Mouse (Mus musculus): ENCODE data around the gene Zzef1. TPM values are rescaled to one million over a fixed set of nuclear protein-coding genes. Genes with fewer than 3 reads are reported as not detected.

Gene Zzef1
- polyA plus RNA-seq (2015; fragmentation: Nextera tagmentation; extraction: Ambion mirVana): 3.0 and 3.5 TPM in 2 replicates

DNA sequence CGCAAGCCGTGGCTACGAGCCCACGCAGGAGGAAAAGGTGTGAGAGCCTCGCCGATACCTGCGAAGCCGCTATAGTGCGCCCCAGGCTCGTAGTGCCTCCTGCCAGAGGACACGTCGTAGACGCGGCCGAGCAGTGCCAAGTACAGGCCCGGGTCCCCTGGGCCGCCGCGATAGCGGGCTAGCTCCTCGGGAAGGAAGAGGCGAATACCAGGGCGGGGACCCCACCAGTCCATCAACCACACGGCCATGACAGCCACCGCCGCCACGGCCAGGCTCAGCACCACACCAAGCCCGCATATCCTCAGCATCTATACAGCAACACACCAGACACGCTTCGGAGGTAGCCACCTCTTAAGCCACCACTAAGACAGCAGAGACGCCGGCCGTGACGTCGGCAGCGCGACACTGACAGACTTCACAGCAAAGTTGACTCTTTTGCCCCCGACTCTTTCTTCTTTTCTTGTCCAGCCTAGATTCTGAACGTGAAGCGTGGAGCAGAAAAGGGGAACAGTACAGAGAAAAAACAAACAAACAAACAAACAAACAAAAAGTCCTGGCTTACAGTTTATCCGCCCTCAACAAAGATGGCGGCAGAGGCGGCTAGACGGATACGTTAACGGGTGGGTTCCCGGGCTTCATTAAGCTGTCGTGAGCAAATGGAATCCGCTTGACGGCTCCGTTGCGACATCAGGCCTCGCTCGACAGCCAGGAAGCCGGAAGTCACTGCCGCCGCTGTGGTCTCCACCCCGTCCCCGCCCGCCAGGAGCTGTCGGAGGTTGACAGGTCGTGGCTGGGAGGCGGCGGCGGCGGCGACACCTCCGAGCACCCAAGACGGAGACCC, at the start of gene Zzef1, which contains the start of gene Cyb5d2:
Zzef1 (plus strand) TSS at position 772 of the 841 bp plus-strand sequence.
Cyb5d2 (minus strand) TSS at position 688 of the 841 bp plus-strand sequence.
- Histone ChIP-seq H3K36me3 (replicated peaks; ENCODE audit: insufficient read depth, low read length) (no peaks in the 10 kb centered on the region), H3K27me3 (ENCODE audit: insufficient read depth, low read length) (no peaks in the 10 kb centered on the region), H3K4me2 (ENCODE audit: low read depth, low read length) (peak within 1 kb of the TSS; percentile 88), H3K4me3 (ENCODE audit: low read depth, low read length) (peak within 1 kb of the TSS; percentile 91), H3K9me3 (ENCODE audit: low read length) (no peaks in the 10 kb centered on the region), H3K4me1 (ENCODE audit: insufficient read depth) (peaks cover 10% of the 10 kb centered on the region), H3K9ac (replicated peaks) (peak within 1 kb of the TSS; percentile 89), H3K27ac (ENCODE audit: low read depth) (peak within 1 kb of the TSS; percentile 88)
- DNase-seq (peak; percentile 96), ATAC-seq (peak; percentile 95)
- TF ChIP-seq EP300 (IDR thresholded peaks at IDR 0.05; ENCODE audit: low read depth) (peak; percentile 74; the same call in 1 of the 2 replicates), CTCF (IDR thresholded peaks at IDR 0.05; ENCODE audit: low read depth) (no peak)
- WGBS (ENCODE audit: insufficient replicate concordance): 1% methylated on average over 69 of the region's 69 CpGs

DNA sequence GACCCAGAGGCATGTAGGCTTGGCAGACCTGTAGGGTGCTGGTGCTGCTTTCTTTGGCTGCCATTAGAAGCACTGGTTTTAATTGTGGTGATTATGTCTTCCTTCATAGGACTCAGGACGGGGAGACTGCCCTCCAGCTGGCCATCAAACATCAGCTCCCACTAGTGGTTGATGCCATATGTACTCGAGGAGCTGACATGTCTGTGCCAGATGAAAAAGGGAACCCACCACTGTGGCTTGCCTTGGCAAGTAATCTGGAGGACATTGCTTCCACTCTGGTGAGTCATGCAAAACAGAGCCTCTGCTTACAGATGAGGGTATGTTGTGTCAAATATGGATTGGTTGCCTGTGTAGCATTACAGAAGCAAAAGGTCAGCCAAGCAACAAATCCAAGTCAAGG, 44.1 kb upstream of the Zzef1 start:
- ATAC-seq (no peak), DNase-seq (no peak)
- no peak overlapping the region for H3K27ac ChIP-seq (ENCODE audit: low read depth)
- 34% methylated on average over 2 of the region's 2 CpGs for WGBS (ENCODE audit: insufficient replicate concordance)
- no peaks in the 10 kb centered on the region for H3K9me3 ChIP-seq (ENCODE audit: low read length)
- no peak overlapping the region for H3K9ac ChIP-seq (replicated peaks)
- no peaks in the 10 kb centered on the region for H3K27me3 ChIP-seq (ENCODE audit: insufficient read depth, low read length)
- H3K4me1 ChIP-seq (ENCODE audit: insufficient read depth): no peaks in the 10 kb centered on the region
- H3K4me3 ChIP-seq (ENCODE audit: low read depth, low read length): no peak overlapping the region
- no peak overlapping the region for H3K4me2 ChIP-seq (ENCODE audit: low read depth, low read length)
- TF ChIP-seq EP300 (IDR thresholded peaks at IDR 0.05; ENCODE audit: low read depth) (no peak), CTCF (IDR thresholded peaks at IDR 0.05; ENCODE audit: low read depth) (peak; percentile 43)
- peaks cover 93% of the 10 kb centered on the region for H3K36me3 ChIP-seq (replicated peaks; ENCODE audit: insufficient read depth, low read length)

DNA sequence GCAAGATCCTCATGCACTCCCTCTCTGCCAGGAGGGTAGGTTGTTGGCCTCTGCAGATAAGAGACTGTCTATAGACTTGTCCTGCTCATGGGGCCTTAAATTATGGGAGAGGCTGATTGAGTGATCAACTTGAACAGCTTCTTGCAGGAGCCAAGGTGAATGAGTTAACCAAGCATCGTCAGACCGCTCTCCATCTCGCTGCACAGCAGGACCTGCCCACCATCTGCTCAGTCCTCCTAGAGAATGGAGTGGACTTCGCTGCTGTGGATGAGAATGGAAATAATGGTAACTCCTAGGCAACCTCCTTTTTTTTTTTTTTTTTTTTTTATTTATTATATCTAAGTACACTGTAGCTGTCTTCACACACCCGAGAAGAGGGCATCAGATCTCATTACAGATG, 37.7 kb upstream of the Zzef1 start:
- ATAC-seq (no peak), DNase-seq (no peak)
- WGBS (ENCODE audit: insufficient replicate concordance): 90% methylated on average over 5 of the region's 5 CpGs
- Histone ChIP-seq H3K36me3 (replicated peaks; ENCODE audit: insufficient read depth, low read length) (peaks cover 89% of the 10 kb centered on the region), H3K4me3 (ENCODE audit: low read depth, low read length) (no peak overlapping the region), H3K9ac (replicated peaks) (no peak overlapping the region), H3K27ac (ENCODE audit: low read depth) (no peak overlapping the region), H3K4me2 (ENCODE audit: low read depth, low read length) (no peak overlapping the region), H3K9me3 (ENCODE audit: low read length) (no peaks in the 10 kb centered on the region), H3K4me1 (ENCODE audit: insufficient read depth) (no peaks in the 10 kb centered on the region), H3K27me3 (ENCODE audit: insufficient read depth, low read length) (no peaks in the 10 kb centered on the region)
- TF ChIP-seq CTCF (IDR thresholded peaks at IDR 0.05; ENCODE audit: low read depth) (no peak), EP300 (IDR thresholded peaks at IDR 0.05; ENCODE audit: low read depth) (no peak)

DNA sequence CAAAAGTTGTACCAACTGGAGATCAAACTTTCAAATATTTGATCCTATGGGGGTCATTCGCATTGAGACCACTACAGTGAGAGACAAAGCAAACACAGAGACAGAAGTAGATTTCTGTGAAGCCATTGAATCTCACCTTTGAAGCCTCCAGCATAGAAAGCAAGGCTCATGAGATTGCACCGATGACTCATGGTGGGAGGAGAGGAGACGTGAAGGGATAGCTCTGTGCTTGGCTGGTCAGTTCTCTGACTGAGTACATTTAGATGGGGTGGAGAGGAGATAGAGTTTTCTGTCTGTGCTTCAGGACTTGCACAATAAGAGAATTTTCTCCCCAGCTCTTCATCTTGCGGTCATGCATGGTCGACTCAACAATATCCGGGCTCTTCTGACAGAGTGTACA, 36.4 kb upstream of the Zzef1 start:
- no peak for DNase-seq
- Histone ChIP-seq H3K27me3 (ENCODE audit: insufficient read depth, low read length) (no peaks in the 10 kb centered on the region), H3K4me3 (ENCODE audit: low read depth, low read length) (no peak overlapping the region), H3K4me2 (ENCODE audit: low read depth, low read length) (no peak overlapping the region), H3K36me3 (replicated peaks; ENCODE audit: insufficient read depth, low read length) (peaks cover 90% of the 10 kb centered on the region), H3K9ac (replicated peaks) (no peak overlapping the region), H3K9me3 (ENCODE audit: low read length) (no peaks in the 10 kb centered on the region), H3K27ac (ENCODE audit: low read depth) (no peak overlapping the region), H3K4me1 (ENCODE audit: insufficient read depth) (no peaks in the 10 kb centered on the region)
- TF ChIP-seq EP300 (IDR thresholded peaks at IDR 0.05; ENCODE audit: low read depth) (no peak), CTCF (IDR thresholded peaks at IDR 0.05; ENCODE audit: low read depth) (no peak)
- 89% methylated on average over 6 of the region's 6 CpGs for WGBS (ENCODE audit: insufficient replicate concordance)
- no peak for ATAC-seq

DNA sequence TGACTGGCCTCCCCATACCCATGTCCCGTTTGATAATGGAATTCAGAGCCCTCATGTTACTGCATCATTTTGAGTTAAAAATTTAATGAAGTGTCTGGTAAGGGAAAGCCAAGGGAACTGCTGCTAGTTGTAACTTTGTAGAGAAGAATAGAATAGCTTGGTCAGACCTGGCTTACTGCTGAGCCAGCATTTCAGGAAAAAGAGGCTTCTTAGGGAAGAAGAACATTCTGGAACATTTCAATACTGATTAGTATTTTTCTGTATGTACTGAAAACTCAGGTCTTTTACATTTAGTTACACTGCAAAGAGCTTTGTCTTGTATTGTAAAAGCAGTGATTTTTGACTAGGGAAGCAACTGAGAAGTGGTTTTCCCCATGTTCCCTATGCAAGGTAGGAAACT, 35.2 kb upstream of the Zzef1 start:
- H3K4me2 ChIP-seq (ENCODE audit: low read depth, low read length): no peak overlapping the region
- WGBS (ENCODE audit: insufficient replicate concordance): 84% methylated on average over 1 of the region's 1 CpGs
- no peak for DNase-seq
- H3K27ac ChIP-seq (ENCODE audit: low read depth): no peak overlapping the region
- no peak overlapping the region for H3K9ac ChIP-seq (replicated peaks)
- no peak for ATAC-seq
- peaks cover 82% of the 10 kb centered on the region for H3K36me3 ChIP-seq (replicated peaks; ENCODE audit: insufficient read depth, low read length)
- H3K27me3 ChIP-seq (ENCODE audit: insufficient read depth, low read length): no peaks in the 10 kb centered on the region
- H3K4me1 ChIP-seq (ENCODE audit: insufficient read depth): no peaks in the 10 kb centered on the region
- TF ChIP-seq CTCF (IDR thresholded peaks at IDR 0.05; ENCODE audit: low read depth): no peak
- TF ChIP-seq EP300 (IDR thresholded peaks at IDR 0.05; ENCODE audit: low read depth): no peak
- H3K9me3 ChIP-seq (ENCODE audit: low read length): no peaks in the 10 kb centered on the region
- H3K4me3 ChIP-seq (ENCODE audit: low read depth, low read length): no peak overlapping the region

DNA sequence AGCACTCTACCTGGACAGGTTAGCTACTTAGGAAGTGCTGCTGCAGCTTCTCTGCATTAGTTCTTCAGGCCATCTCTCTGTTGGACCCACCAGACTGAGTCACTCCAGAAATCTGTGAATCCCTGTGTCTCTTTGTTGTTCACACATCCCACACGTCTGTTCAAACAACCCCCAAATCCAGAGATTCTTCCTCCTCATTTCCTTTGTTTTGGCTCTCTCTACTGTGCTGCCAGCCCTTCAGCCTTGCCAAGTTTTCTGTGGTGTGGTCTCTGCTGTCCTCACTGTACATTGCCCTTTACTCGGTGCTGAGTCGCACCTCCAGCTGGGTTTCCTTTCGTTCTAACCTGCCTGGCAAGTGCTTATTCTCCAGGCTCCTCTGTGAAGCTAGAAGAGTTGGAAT, 31.8 kb upstream of the Zzef1 start:
- no peak overlapping the region for H3K4me3 ChIP-seq (ENCODE audit: low read depth, low read length)
- no peak overlapping the region for H3K4me2 ChIP-seq (ENCODE audit: low read depth, low read length)
- H3K9me3 ChIP-seq (ENCODE audit: low read length): no peaks in the 10 kb centered on the region
- ATAC-seq: no peak
- no peak overlapping the region for H3K27ac ChIP-seq (ENCODE audit: low read depth)
- no peak for DNase-seq
- H3K27me3 ChIP-seq (ENCODE audit: insufficient read depth, low read length): no peaks in the 10 kb centered on the region
- no peak overlapping the region for H3K9ac ChIP-seq (replicated peaks)
- no peak for TF ChIP-seq EP300 (IDR thresholded peaks at IDR 0.05; ENCODE audit: low read depth)
- no peak for TF ChIP-seq CTCF (IDR thresholded peaks at IDR 0.05; ENCODE audit: low read depth)
- H3K36me3 ChIP-seq (replicated peaks; ENCODE audit: insufficient read depth, low read length): peaks cover 67% of the 10 kb centered on the region
- H3K4me1 ChIP-seq (ENCODE audit: insufficient read depth): no peaks in the 10 kb centered on the region
- WGBS (ENCODE audit: insufficient replicate concordance): 89% methylated on average over 4 of the region's 4 CpGs
